Mouse (Mus musculus) retina, postnatal 7 days (tissue): ENCODE measurements around the gene Prex1.
"Not testable (repeated sequence)": the region's sequence is repeated elsewhere in the genome, so short reads cannot be mapped to it uniquely, and the experiment has no call there.

ENCODE experiments used
- DNase-seq: peaks from one replicate; pipeline ENCODE4 v3.0.0-alpha.2; 2012; ENCODE audit warnings: low read depth, low spot score

Gene Prex1

GRCm38 (mm10) chr2:166713690-166714426 is at the start of gene Prex1:
TSS of gene Prex1 (minus strand) at chr2:166713832.
- peak; percentile 95 for DNase-seq

GRCm38 (mm10) chr2:166757969-166758368 is 44.3 kb upstream of the Prex1 start:
- no peak for DNase-seq

- DNase-seq: no peak
These were observed 41.1 kb upstream of the Prex1 start for GRCm38 (mm10) chr2:166754760-166755159.

GRCm38 (mm10) chr2:166754194-166754593 is 40.6 kb upstream of the Prex1 start:
- no peak for DNase-seq

- DNase-seq: no peak
These were observed 37.1 kb upstream of the Prex1 start for GRCm38 (mm10) chr2:166750620-166751191.

GRCm38 (mm10) chr2:166746261-166746913 is 32.8 kb upstream of the Prex1 start:
- DNase-seq: not testable (repeated sequence)

GRCm38 (mm10) chr2:166745849-166746248 is 32.2 kb upstream of the Prex1 start:
- DNase-seq: no peak

GRCm38 (mm10) chr2:166744433-166744832 is 30.8 kb upstream of the Prex1 start:
- no peak for DNase-seq

GRCm38 (mm10) chr2:166743504-166743903 is 29.9 kb upstream of the Prex1 start:
- DNase-seq: no peak

- DNase-seq: no peak
These were observed 27.8 kb upstream of the Prex1 start for GRCm38 (mm10) chr2:166741445-166741844.

- no peak for DNase-seq
These were observed 26.8 kb upstream of the Prex1 start for GRCm38 (mm10) chr2:166740396-166740795.

GRCm38 (mm10) chr2:166737307-166737706 is 23.7 kb upstream of the Prex1 start:
- DNase-seq: no peak

GRCm38 (mm10) chr2:166735469-166736001 is 21.9 kb upstream of the Prex1 start:
- no peak for DNase-seq

GRCm38 (mm10) chr2:166732860-166733259 is 19.2 kb upstream of the Prex1 start:
- no peak for DNase-seq

- DNase-seq: no peak
These were observed 18.5 kb upstream of the Prex1 start for GRCm38 (mm10) chr2:166732146-166732545.

GRCm38 (mm10) chr2:166731102-166731883 is 17.7 kb upstream of the Prex1 start:
- DNase-seq: not testable (repeated sequence)

GRCm38 (mm10) chr2:166730567-166730915 is 16.9 kb upstream of the Prex1 start:
- DNase-seq: no peak

GRCm38 (mm10) chr2:166729656-166730566 is 16.3 kb upstream of the Prex1 start:
- DNase-seq: no peak

- no peak for DNase-seq
These were observed 15.4 kb upstream of the Prex1 start for GRCm38 (mm10) chr2:166729045-166729444.

- DNase-seq: no peak
These were observed 14.6 kb upstream of the Prex1 start for GRCm38 (mm10) chr2:166728261-166728680.

- no peak for DNase-seq
These were observed 14.2 kb upstream of the Prex1 start for GRCm38 (mm10) chr2:166727790-166728189.
